Mouse (Mus musculus): ENCODE results near the gene Scn3a.

DNA sequence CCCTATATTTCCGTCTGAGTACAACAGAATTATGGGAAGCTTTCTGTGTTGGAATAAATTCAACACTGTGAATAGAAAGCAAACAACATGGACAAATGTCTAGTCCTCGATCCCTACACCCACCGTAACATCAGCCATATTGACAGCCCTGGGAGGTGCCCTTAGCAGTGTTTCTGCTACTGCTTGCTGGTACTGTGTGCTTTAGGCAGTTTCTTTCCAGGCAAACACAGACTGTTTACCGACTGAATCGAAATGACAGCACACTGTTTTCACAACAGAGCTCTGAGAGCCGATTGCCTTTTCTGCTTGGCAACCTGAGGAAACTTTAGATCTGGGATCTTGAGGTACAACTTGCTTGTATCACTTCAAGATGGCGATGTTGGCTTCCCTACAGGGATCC, 12.8 kb downstream of the Scn3a start:
- TF ChIP-seq CTCF (IDR thresholded peaks at IDR 0.05; ENCODE audit: insufficient read depth, low read depth, low read length), result no peak
- TF ChIP-seq POLR2A (IDR thresholded peaks at IDR 0.05; ENCODE audit: insufficient read depth, low read depth, low read length), result no peak
